Mouse (Mus musculus) regulatory T cell (primary cell): ENCODE measurements around the gene Nkx3-2.

ENCODE experiments used
- in situ Hi-C: fragments of 300-600 bp; cut with MboI, MseI; formaldehyde crosslinking; loops from one replicate; pipeline ENCODE4 v1.15.1; 2025; ENCODE audit warnings: high pct_unique_total_duplicates

Nkx3-2 gene

GRCm38 (mm10) chr5:41762947-41763730, 1.2 kb downstream of the Nkx3-2 start:
- in situ Hi-C loops: no loop called here

GRCm38 (mm10) chr5:41762141-41762946, 2.0 kb downstream of the Nkx3-2 start:
- in situ Hi-C loops: no loop called here

GRCm38 (mm10) chr5:41761509-41762140, 2.7 kb downstream of the Nkx3-2 start:
- in situ Hi-C loops: no loop called here

GRCm38 (mm10) chr5:41760831-41761508, 3.3 kb downstream of the Nkx3-2 start:
- in situ Hi-C loops: no loop called here

DNA sequence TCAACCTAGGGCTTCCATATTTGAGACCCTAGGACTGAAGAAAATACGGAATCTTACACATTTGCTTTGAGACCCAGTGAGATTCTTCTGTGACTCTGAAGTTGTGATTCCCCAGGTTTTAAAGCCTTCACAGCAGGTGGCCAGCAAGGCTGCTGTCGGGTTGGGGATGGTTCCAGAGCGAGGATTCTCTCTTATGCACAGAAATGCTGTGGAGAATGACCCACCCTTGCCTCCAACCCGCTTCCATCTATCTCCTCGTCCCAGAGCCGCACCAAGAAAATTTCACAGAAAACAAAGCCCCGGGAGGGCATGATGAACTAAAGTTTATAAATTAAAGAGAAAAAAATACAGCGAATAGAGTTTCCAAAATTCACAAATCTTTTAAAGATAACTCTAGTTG, 4.2 kb downstream of the Nkx3-2 start:
- in situ Hi-C loops: no loop called here

- in situ Hi-C loops: no loop called here
These were observed 5.3 kb downstream of the Nkx3-2 start for GRCm38 (mm10) chr5:41758671-41759639.

- in situ Hi-C loops: no loop called here
These were observed 7.0 kb downstream of the Nkx3-2 start for GRCm38 (mm10) chr5:41757338-41757737.

DNA sequence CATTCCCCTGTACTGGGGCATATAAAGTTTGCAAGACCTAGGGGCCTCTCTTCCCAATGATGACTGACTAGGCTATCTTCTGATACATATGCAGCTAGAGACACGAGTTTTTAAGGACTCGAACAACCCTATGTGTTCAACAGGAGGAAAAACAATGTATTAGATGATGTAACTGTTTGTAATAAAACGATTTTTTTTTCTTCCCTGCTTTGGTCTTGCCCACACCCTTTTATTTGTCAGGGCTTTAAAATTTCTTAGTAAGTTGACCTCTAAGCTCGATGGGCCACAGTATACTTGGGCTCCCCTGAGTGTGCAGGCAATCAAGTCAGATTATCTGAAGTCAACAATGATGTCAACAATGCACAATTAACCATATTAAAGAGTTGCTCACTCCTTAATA, 7.9 kb downstream of the Nkx3-2 start:
- in situ Hi-C loops: no loop called here

DNA sequence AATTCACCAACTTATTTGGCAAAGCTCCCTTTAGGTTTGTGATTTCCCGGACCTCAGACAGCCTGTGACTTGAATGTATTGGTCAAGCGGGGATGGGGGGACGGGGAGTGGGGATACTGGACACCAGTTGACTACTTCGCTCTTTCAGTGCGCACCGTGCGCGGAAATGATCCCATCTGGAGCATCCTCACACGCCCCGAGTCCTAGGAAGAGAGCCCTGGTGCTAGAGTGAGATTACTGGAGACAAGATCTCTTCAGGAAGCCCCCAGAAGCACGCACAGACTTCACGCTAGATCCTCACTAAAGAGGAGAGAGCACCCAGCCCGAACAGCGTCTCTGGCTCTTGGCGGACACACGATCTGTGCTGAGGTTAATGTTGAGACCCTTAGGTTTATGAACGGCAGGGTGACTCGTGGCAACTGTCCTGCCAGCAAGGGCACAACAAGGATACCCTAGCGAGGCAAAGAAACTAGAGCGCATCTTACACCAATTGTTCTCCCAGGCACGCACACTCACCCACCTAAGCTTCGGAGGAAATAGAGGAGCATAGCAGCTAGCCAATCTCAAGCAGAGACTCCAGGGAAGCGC, 8.8 kb downstream of the Nkx3-2 start:
- in situ Hi-C loops: no loop called here

DNA sequence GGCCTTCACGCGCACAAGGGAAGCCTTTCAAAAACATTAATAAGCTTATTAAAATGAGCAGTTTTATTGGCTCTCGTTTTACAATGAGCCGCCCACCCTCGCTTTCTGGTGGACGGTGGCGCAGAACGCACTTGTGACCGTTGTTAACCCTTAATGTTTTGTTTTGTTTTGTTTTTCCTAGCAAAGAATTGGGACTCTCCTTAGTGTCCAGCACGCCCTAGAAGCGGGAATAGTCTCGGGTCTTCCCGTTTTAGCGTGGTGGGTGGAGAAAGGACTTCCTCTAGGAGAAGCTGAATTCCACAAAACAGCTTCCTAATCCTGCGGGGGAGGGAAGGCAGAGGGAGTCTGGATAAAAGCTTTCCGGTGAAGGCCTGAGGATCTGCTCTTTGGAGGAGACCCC, 9.5 kb downstream of the Nkx3-2 start:
- in situ Hi-C loops: no loop called here

GRCm38 (mm10) chr5:41754226-41754775, 10.0 kb downstream of the Nkx3-2 start:
- in situ Hi-C loops: no loop called here

DNA sequence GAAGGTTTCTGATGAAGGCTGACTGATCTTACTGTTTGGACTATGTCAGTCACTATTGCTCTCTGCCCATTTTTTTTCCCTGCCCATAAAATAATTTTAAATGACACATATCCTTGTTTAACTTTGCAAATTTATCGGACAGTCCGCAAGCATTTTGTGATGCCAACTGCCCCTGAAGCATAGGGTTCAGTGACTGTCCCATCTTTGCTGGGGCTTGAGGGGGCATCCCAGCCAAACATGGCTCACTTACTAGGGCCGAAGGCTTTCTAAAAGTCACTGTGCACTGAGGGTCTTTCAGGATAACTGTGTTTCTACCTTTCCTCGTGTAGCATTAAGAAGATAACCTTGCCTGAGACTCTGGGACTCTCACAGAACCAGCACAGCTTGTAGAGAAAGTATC, 11.6 kb downstream of the Nkx3-2 start:
- in situ Hi-C loops: no loop called here

GRCm38 (mm10) chr5:41744898-41745780, 19.2 kb downstream of the Nkx3-2 start:
- in situ Hi-C loops: no loop called here

- in situ Hi-C loops: no loop called here
These were observed 20.1 kb downstream of the Nkx3-2 start for GRCm38 (mm10) chr5:41744234-41744633.

DNA sequence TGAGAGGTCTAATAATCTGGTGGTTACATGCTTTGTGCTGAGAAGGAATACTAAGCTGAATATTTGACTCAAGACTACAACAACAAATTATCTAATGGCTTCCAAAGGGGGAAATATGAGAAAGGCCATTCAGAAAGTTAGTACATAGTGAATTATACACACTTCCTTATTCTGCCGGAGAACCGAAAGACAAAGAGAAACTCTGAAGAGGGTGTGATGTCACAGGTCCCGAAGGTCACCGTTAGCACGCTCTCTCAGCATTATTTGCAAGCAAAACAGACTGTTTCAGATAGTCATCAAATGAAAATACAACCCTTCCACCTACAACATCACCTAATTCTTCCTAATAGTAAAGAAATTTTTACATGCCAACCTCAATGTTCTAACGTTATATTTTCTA, 25.5 kb downstream of the Nkx3-2 start:
- in situ Hi-C loops: no loop called here

GRCm38 (mm10) chr5:41737039-41737438, 27.3 kb downstream of the Nkx3-2 start:
- in situ Hi-C loops: no loop called here

DNA sequence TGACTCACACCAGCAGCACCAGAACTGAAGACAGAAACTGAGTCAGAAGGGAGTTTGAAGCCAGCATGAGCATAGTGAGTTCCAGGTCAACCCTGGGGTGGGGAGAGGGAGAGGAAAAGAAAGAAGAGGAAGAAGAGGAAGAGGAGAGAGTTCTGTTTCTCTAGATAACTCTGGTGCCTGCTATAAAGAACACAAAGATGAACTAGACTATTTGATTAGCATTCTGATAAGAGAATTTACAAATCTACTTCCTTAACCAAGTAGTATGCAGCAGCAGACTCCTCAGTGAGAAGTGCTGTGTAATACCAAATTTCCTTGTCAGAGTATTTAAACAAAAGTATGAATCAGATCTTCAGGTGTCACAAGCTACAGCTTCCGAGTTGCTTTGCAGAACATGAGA, 37.3 kb downstream of the Nkx3-2 start:
- in situ Hi-C loops: no loop called here

DNA sequence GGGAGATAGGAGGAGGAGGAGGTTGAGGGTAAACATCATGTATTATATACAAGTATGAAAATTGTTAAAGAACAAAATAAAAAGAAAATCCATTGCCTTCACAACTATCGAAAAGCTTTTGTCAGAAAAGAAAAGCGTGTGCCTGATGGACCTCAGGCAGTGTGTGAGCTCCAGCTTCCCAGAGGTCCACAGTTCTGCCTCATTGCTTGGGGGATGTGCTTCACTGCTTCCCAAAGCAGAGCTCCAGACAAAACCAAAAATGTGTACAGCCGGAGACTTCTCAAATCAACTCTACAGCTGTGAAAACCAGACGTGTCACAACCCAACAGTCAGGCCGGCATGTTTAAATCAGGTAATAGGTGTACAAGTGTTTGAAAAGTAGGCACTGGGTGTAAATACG, 38.7 kb downstream of the Nkx3-2 start:
- in situ Hi-C loops: no loop called here
